Mouse (Mus musculus) liver, embryonic 14.5 days (tissue): ENCODE results near the gene Mad1l1.

Source experiments
- CTCF ChIP-seq: IDR thresholded peaks from 2 replicates; pipeline ENCODE4 v1.5.1; 2016; ENCODE audit warnings: antibody characterized with exemption, low read depth, control low read depth
- EP300 ChIP-seq: IDR thresholded peaks from 2 replicates; pipeline ENCODE4 v1.6.1; 2016; ENCODE audit warnings: antibody characterized with exemption, low read depth

DNA sequence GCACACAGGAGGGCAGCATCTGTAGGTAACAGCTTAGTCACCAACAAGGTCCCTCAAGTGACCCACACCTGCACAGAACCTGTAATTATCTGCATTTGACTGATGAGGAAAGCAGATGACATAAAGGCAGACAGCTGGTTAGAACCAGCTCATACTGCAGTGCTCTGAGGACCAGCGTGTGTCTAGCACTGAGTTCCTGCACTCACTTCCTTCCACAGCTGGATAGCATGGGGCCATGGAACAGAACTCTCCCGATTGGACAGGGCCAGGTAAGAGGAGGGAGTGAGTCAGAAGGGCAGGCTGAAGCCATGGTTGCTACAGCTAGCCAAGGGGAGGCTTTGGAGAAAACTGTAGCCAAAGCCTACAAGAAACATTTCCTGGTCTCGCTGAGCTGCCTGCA lies 259.0 kb downstream of the Mad1l1 start:
- TF ChIP-seq CTCF, result no peak
- TF ChIP-seq EP300, result no peak
